Mouse (Mus musculus): Measurements from ENCODE around the gene Zfp3. TPM values are rescaled to one million over a fixed set of nuclear protein-coding genes. Genes with fewer than 3 reads are reported as not detected.

Zfp3 gene
- total and polyA plus RNA-seq, 3 experiments: 2.8 to 12.8 (median 5.6) TPM

GRCm38 (mm10) chr11:70785908-70786307, 21.9 kb downstream of the Zfp3 start:
- Histone ChIP-seq H3K9me3 (replicated peaks) (no peaks in the 10 kb centered on the region), H3K4me3 (ENCODE audit: low read depth, low read length) (no peak overlapping the region), H3K36me3 (replicated peaks) (no peaks in the 10 kb centered on the region), H3K27me3 (ENCODE audit: insufficient read depth, low read length) (peaks cover 39% of the 10 kb centered on the region), H3K4me1 (ENCODE audit: insufficient read depth, low read depth, low read length) (peaks cover 6% of the 10 kb centered on the region; the same call in 1 of the 2 replicates)
- ATAC-seq (ENCODE audit: extremely low read depth, insufficient number of reproducible peaks, low FRiP score, poor library complexity, severe bottlenecking): no peak
- TF ChIP-seq POLR2AphosphoS5 (IDR thresholded peaks at IDR 0.05; ENCODE audit: insufficient replicate concordance, low read depth, low read length): no peak
- no peak for TF ChIP-seq GATA2 (IDR thresholded peaks at IDR 0.05; ENCODE audit: borderline replicate concordance, low read depth, low read length)
- TF ChIP-seq TAL1 (conservative IDR thresholded peaks at IDR 0.05; ENCODE audit: low read depth, low read length): no peak
- no peak for TF ChIP-seq CTCF (IDR thresholded peaks at IDR 0.05; ENCODE audit: low read depth, low read length)
- no peak for TF ChIP-seq GATA1 (IDR thresholded peaks at IDR 0.05; ENCODE audit: borderline replicate concordance, low read length)
- no peak for DNase-seq (ENCODE audit: low spot score)

GRCm38 (mm10) chr11:70787052-70787451, 23.0 kb downstream of the Zfp3 start:
- Histone ChIP-seq H3K27me3 (ENCODE audit: insufficient read depth, low read length) (peaks cover 48% of the 10 kb centered on the region), H3K4me3 (ENCODE audit: low read depth, low read length) (no peak overlapping the region), H3K9me3 (replicated peaks) (no peaks in the 10 kb centered on the region), H3K4me1 (ENCODE audit: insufficient read depth, low read depth, low read length) (peaks cover 6% of the 10 kb centered on the region; the same call in 1 of the 2 replicates), H3K36me3 (replicated peaks) (no peaks in the 10 kb centered on the region)
- TF ChIP-seq TAL1 (conservative IDR thresholded peaks at IDR 0.05; ENCODE audit: low read depth, low read length) (no peak), GATA2 (IDR thresholded peaks at IDR 0.05; ENCODE audit: borderline replicate concordance, low read depth, low read length) (no peak), CTCF (IDR thresholded peaks at IDR 0.05; ENCODE audit: low read depth, low read length) (no peak), POLR2AphosphoS5 (IDR thresholded peaks at IDR 0.05; ENCODE audit: insufficient replicate concordance, low read depth, low read length) (no peak), GATA1 (IDR thresholded peaks at IDR 0.05; ENCODE audit: borderline replicate concordance, low read length) (no peak)
- ATAC-seq (ENCODE audit: extremely low read depth, insufficient number of reproducible peaks, low FRiP score, poor library complexity, severe bottlenecking) (no peak), DNase-seq (ENCODE audit: low spot score) (no peak)

DNA sequence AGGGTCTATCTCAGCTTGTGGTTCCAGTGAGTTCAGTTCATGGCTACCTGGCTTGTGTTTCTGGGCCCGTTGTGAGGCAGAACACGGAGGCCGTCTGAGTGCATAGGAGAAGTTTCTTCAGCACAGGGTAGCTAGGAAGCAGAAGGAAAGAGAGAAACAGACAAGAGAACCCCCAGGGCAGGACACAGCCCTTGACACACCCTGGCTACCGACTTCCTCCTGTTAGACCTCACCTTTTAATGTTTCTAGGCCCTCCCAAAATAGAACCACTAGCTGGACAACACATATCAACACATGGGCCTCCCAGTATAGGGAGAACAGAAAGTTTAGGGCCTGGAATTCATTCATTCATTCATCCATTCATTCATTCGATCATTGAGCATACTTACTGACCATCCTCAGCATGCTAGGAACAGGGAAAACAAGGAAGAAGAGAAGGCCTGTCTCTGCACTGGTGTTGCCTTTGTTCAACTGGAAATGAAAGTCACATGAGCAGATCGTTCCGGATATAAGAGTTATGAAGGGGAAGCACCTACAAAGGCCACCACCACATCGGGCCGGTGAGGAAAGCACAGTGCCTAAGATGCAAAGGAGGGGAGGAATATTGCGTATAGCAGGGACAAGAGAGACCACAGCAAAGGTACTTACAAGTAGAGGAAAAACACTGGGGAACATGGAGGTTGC, 25.1 kb downstream of the Zfp3 start:
- no peaks in the 10 kb centered on the region for H3K9me3 ChIP-seq (replicated peaks)
- no peak overlapping the region for H3K4me3 ChIP-seq (ENCODE audit: low read depth, low read length)
- H3K27me3 ChIP-seq (ENCODE audit: insufficient read depth, low read length): peaks cover 48% of the 10 kb centered on the region
- TF ChIP-seq GATA1 (IDR thresholded peaks at IDR 0.05; ENCODE audit: borderline replicate concordance, low read length) (no peak), POLR2AphosphoS5 (IDR thresholded peaks at IDR 0.05; ENCODE audit: insufficient replicate concordance, low read depth, low read length) (no peak), GATA2 (IDR thresholded peaks at IDR 0.05; ENCODE audit: borderline replicate concordance, low read depth, low read length) (no peak), TAL1 (conservative IDR thresholded peaks at IDR 0.05; ENCODE audit: low read depth, low read length) (no peak), CTCF (IDR thresholded peaks at IDR 0.05; ENCODE audit: low read depth, low read length) (no peak)
- ATAC-seq (ENCODE audit: extremely low read depth, insufficient number of reproducible peaks, low FRiP score, poor library complexity, severe bottlenecking) (no peak), DNase-seq (ENCODE audit: low spot score) (no peak)
- peaks cover 6% of the 10 kb centered on the region; the same call in 1 of the 2 replicates for H3K4me1 ChIP-seq (ENCODE audit: insufficient read depth, low read depth, low read length)
- no peaks in the 10 kb centered on the region for H3K36me3 ChIP-seq (replicated peaks)

- no peak for ATAC-seq (ENCODE audit: extremely low read depth, insufficient number of reproducible peaks, low FRiP score, poor library complexity, severe bottlenecking)
- Histone ChIP-seq H3K27me3 (ENCODE audit: insufficient read depth, low read length) (peaks cover 43% of the 10 kb centered on the region), H3K36me3 (replicated peaks) (no peaks in the 10 kb centered on the region), H3K4me3 (ENCODE audit: low read depth, low read length) (no peak overlapping the region), H3K4me1 (ENCODE audit: insufficient read depth, low read depth, low read length) (peaks cover 6% of the 10 kb centered on the region; the same call in 1 of the 2 replicates), H3K9me3 (replicated peaks) (no peaks in the 10 kb centered on the region)
- no peak for DNase-seq (ENCODE audit: low spot score)
- TF ChIP-seq POLR2AphosphoS5 (IDR thresholded peaks at IDR 0.05; ENCODE audit: insufficient replicate concordance, low read depth, low read length): no peak
- no peak for TF ChIP-seq TAL1 (conservative IDR thresholded peaks at IDR 0.05; ENCODE audit: low read depth, low read length)
- TF ChIP-seq GATA1 (IDR thresholded peaks at IDR 0.05; ENCODE audit: borderline replicate concordance, low read length): no peak
- TF ChIP-seq CTCF (IDR thresholded peaks at IDR 0.05; ENCODE audit: low read depth, low read length): no peak
- TF ChIP-seq GATA2 (IDR thresholded peaks at IDR 0.05; ENCODE audit: borderline replicate concordance, low read depth, low read length): no peak
Observed at GRCm38 (mm10) chr11:70790426-70790825, 26.4 kb downstream of the Zfp3 start.

DNA sequence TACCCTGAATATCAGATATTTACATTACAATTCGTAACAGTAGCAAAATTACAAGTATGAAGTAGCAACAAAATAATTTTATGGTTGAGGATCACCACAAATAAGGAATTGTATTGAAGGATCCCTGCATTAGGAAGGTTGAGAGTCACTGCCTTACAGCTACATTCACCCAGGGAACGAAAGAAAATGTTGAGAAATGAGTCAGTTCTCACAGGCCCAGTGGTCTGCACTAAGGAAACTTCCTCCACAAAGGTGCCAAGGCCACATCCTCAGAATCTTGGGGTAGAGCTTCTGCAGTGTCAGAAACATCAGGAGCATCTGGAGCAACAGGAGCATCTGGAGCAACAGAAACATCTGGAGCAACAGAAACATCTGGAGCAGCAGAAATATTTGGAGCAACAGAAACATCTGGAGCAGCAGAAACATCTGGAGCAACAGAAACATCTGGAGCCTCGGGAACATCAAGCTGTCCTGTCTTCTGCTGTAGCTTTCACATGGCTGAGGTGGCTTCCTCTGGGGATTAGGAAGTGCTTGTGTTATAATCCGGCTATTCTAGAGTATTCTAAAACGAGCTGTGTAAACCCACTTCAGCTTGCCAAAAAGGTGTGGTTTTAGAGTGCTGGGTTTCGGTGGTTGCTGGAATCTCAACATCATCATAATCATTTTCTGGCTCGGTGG, 27.0 kb downstream of the Zfp3 start:
- Histone ChIP-seq H3K4me1 (ENCODE audit: insufficient read depth, low read depth, low read length) (0 out of 2 replicates have a peak, but pooled peaks cover under 1% of the 10 kb centered on the region), H3K4me3 (ENCODE audit: low read depth, low read length) (no peak overlapping the region), H3K27me3 (ENCODE audit: insufficient read depth, low read length) (peaks cover 41% of the 10 kb centered on the region), H3K36me3 (replicated peaks) (no peaks in the 10 kb centered on the region), H3K9me3 (replicated peaks) (no peaks in the 10 kb centered on the region)
- ATAC-seq (ENCODE audit: extremely low read depth, insufficient number of reproducible peaks, low FRiP score, poor library complexity, severe bottlenecking): no peak
- no peak for DNase-seq (ENCODE audit: low spot score)
- TF ChIP-seq GATA2 (IDR thresholded peaks at IDR 0.05; ENCODE audit: borderline replicate concordance, low read depth, low read length) (no peak), TAL1 (conservative IDR thresholded peaks at IDR 0.05; ENCODE audit: low read depth, low read length) (no peak), POLR2AphosphoS5 (IDR thresholded peaks at IDR 0.05; ENCODE audit: insufficient replicate concordance, low read depth, low read length) (no peak), CTCF (IDR thresholded peaks at IDR 0.05; ENCODE audit: low read depth, low read length) (no peak), GATA1 (IDR thresholded peaks at IDR 0.05; ENCODE audit: borderline replicate concordance, low read length) (no peak)

DNA sequence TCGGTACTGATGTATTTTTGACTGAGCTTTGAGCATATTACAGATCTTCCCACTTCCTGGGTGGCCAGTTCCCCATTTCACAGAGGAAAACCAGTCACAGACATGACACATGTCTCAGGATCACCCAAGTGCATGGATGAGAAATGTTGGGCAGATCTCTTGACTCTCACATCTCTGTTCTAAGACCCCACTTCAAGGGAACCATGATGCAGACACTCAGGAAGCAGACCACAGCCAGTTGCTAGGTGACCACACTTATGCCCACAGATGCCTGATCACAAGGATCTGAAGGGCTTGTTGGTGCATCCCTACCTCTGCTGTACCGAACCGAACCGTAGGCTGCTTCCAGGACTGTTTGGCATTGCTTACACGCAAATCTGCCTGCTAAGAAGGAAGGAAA, 27.7 kb downstream of the Zfp3 start:
- Histone ChIP-seq H3K27me3 (ENCODE audit: insufficient read depth, low read length) (peaks cover 36% of the 10 kb centered on the region), H3K4me3 (ENCODE audit: low read depth, low read length) (no peak overlapping the region), H3K4me1 (ENCODE audit: insufficient read depth, low read depth, low read length) (no peaks in the 10 kb centered on the region), H3K9me3 (replicated peaks) (no peaks in the 10 kb centered on the region), H3K36me3 (replicated peaks) (no peaks in the 10 kb centered on the region)
- no peak for ATAC-seq (ENCODE audit: extremely low read depth, insufficient number of reproducible peaks, low FRiP score, poor library complexity, severe bottlenecking)
- DNase-seq (ENCODE audit: low spot score): no peak
- TF ChIP-seq GATA2 (IDR thresholded peaks at IDR 0.05; ENCODE audit: borderline replicate concordance, low read depth, low read length) (no peak), GATA1 (IDR thresholded peaks at IDR 0.05; ENCODE audit: borderline replicate concordance, low read length) (no peak), TAL1 (conservative IDR thresholded peaks at IDR 0.05; ENCODE audit: low read depth, low read length) (no peak), CTCF (IDR thresholded peaks at IDR 0.05; ENCODE audit: low read depth, low read length) (no peak), POLR2AphosphoS5 (IDR thresholded peaks at IDR 0.05; ENCODE audit: insufficient replicate concordance, low read depth, low read length) (no peak)
